ENCODE assay signal across 15 mouse cellular contexts in the genomic region with DNA sequence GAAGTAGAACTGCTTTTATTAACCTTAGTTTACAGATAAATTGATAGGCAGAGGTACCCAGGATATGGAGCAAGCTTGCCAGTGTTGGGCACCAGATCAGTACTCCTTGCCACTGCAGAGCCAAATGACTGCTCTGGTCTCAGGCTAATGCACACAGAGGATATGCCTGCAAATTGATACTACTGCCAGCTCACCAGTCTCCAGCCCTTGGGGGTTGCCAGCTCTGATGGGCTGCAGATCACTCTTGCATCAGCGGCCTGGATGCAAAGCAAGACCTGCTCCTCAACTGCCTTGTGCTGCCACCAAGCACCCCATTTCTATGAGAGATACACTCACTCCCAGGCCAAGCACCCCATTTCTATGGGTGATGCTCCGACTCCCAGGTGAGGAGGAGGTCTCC.
"Had no signal": no experiment of that assay in that cellular context is flagged by ENCODE, and none has a peak within 500 bp of the region (broad histone marks: within the 10 kb centered on the region; RNA-seq: fewer than 3 reads in every experiment).

No protein-coding gene starts in this region.

- H3K4me2 ChIP-seq: limb, embryonic 15.5 days; liver, embryonic 12.5 days; lung, embryonic 14.5 days; midbrain, embryonic 11.5 days; midbrain, embryonic 15.5 days; neural tube, embryonic 12.5 days had no signal

- DNase-seq: kidney, postnatal 36 days; layer of hippocampus, adult 9-11 months; layer of hippocampus, postnatal 36 days; lung, embryonic 14.5 days; lung, postnatal 10 days; thymus, postnatal 14 days had no signal

- H3K4me3 ChIP-seq: limb, embryonic 15.5 days; liver, embryonic 12.5 days; megakaryocyte, embryonic 14.5 days; midbrain, embryonic 15.5 days; neural tube, embryonic 12.5 days had no signal

- H3K9ac ChIP-seq: limb, embryonic 15.5 days; liver, embryonic 12.5 days; lung, embryonic 14.5 days; midbrain, embryonic 15.5 days; neural tube, embryonic 12.5 days had no signal

- H3K27ac ChIP-seq: kidney, postnatal 0 days; limb, embryonic 15.5 days; liver, embryonic 12.5 days; macrophage; neural tube, embryonic 12.5 days; stomach, postnatal 0 days had no signal

- H3K36me3 ChIP-seq: liver, embryonic 12.5 days; midbrain, embryonic 15.5 days; neural tube, embryonic 12.5 days had no signal

- H3K9me3 ChIP-seq: limb, embryonic 15.5 days; liver, embryonic 12.5 days; megakaryocyte, embryonic 14.5 days; midbrain, embryonic 15.5 days; neural tube, embryonic 12.5 days had no signal

- ATAC-seq: liver, embryonic 12.5 days; midbrain, embryonic 15.5 days had no signal

- H3K27me3 ChIP-seq: limb, embryonic 15.5 days; midbrain, embryonic 15.5 days; neural tube, embryonic 12.5 days had no signal
